Mouse (Mus musculus) C3H10T1/2 (cell line): Measurements from ENCODE around the gene Ttll4. TPM values are rescaled to one million over a fixed set of nuclear protein-coding genes. Genes with fewer than 3 reads are reported as not detected.

Source experiments
- polyA plus RNA-seq, 2 experiments: library from polyadenylated mRNA; unstranded; fragments of >200 nt; fragmentation: generic; extraction: Trizol; gene quantifications; one replicate each; pipeline ENCODE4 v1.2.1; 2012; ENCODE audit warnings: missing spikeins in 2 of 2

The Ttll4 gene
- polyA plus RNA-seq = 1 to 10 TPM; 2.2 to 4.2 TPM

DNA sequence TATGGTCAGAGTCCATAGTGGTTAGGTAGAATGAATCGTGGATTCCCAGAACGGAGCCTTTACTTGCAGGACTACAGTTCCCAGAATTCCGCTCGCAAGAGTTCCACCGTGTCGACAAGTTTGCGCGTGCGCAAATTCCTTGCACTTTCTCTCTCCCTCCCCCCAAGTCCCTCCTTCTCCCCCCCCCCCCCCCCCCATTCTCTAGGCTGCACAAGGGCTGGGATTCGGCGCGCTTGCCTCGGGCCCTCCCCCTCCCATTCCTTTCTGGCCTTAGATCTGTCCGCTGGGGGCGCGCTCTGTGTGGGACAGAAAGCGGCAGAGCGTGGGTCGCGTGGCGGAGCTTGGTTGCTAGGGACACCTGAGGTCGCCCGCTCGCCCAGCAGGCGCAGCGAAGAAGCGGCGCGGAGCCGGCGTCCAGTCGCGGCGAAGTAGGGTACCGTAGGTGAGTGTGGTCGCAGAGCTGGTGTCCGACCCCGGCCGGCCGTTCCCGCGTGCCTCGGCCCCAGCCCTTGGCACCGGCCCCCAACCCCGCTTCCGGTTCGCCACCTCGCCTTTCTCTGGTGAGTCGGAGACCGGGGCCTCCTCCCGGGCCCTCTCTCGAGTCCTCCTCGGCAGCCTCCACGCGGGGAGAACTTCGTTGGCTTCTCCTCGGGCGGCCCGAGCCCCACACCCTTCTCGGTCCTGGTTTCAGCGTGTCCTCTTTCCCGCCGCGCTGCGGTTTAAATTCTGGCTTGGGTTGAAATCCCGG lies at the start of gene Ttll4:
Gene Ttll4 (plus strand): TSS at position 298 of the 748 bp plus-strand sequence.

DNA sequence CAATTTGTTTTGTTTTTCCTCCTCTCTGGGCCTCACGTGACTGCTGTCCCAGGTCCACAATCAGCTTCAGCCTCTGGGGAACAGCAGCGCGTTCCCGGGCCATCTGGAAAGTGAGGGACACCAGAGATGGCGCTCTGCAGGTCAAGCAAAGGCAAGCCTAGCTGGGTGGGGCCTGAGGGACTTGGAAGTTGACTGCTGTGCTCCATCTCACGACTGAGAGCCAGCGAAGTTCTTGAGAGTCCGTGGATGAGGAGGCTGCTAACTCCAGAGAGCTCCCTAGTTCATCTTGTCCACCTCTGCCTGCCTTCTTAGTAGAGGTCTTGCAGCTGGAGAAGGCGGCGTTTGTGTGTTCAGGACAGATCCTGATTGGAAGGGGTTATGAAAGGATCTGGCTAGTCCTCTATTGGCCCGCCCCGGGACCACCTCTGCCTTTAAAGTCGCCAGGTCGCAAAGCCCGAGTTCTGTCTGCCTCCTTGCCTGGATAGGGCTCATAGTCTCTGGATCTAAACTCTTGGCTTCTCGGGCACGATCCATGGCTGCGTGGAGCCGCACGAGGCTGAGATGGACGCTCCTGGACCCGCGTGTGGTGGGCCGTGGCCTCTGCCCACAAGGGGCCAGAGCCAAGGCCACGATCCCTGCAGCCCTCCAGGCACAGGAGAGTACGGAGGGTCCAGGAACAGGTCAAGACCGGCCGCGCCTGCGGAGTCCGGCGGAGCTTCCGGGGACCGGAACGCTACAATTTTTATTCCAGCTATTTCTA lies 51.7 kb downstream of the Ttll4 start, which contains the start of gene Cyp27a1:
Gene Cyp27a1 (plus strand): TSS at position 476 of the 760 bp plus-strand sequence.

DNA sequence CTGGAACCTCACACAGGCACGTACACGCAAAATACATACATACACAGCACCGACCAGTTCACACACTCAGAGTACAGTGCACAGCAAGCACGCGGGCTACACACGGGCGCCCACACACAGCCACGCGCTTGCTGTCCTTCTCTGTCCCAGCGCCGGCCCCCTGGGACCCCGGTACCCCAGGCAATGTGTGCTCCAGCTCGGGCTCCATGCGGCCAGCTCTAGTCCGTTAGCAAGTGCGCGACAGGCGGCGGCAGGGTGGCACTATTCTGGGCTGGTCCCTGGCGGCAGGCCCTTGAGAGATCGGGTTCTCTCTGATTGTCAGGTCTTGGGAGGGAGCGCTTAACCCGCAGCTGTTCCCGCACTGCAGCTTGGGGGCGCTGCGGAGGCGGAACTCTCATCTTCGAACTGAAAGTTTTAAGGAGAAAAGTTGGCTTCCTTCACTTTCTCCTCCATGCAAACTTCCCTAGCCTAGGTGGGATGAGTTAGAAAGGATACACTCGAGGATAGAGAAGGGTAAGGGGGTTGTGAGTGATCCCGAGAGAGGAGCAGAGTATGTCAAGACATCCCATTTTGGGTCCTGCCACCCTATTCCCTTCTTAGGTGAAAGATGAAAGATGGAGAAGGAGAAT lies 87.2 kb downstream of the Ttll4 start, which contains the start of gene Prkag3:
Gene Prkag3 (minus strand): TSS at position 579 of the 629 bp plus-strand sequence.

Other genes starting within 250 kb of the Ttll4 start
- 10 to 100 TPM; 13.1 to 22.0 TPM for gene Cnot9, start 155.7 kb upstream of the Ttll4 start, polyA plus RNA-seq
- gene Plcd4, start 118.9 kb upstream of the Ttll4 start, polyA plus RNA-seq = under 1 TPM; 0.18 to 0.83 TPM
- gene Usp37, start 117.5 kb upstream of the Ttll4 start, polyA plus RNA-seq = 1 to 10 TPM in 1 of 2 experiments, under 1 TPM in 1; 0.22 to 1.4 TPM
- 1 to 10 TPM; 1.3 to 6.7 TPM for gene Zfp142, start 73.5 kb upstream of the Ttll4 start, polyA plus RNA-seq
- gene Bcs1l, start 73.5 kb upstream of the Ttll4 start, polyA plus RNA-seq = 10 to 100 TPM; 15.6 TPM
- 10 to 100 TPM; 18.7 to 39.7 TPM for gene Rnf25, start 60.3 kb upstream of the Ttll4 start, polyA plus RNA-seq
- gene Stk36, start 60.3 kb upstream of the Ttll4 start, polyA plus RNA-seq = 1 to 10 TPM; 1.5 to 5.7 TPM
- under 1 TPM in 1 of 2 experiments, not detected in 1; 0.02 TPM for gene Cyp27a1, start 51.8 kb downstream of the Ttll4 start, polyA plus RNA-seq
- under 1 TPM; 0.01 to 0.06 TPM for gene Prkag3, start 87.5 kb downstream of the Ttll4 start, polyA plus RNA-seq
- under 1 TPM in 1 of 2 experiments, not detected in 1; 0.33 TPM for gene Wnt6, start 110.1 kb downstream of the Ttll4 start, polyA plus RNA-seq
- gene Wnt10a, start 129.8 kb downstream of the Ttll4 start, polyA plus RNA-seq = under 1 TPM in 1 of 2 experiments, not detected in 1; 0.01 TPM
- not detected for gene Cdk5r2, start 193.2 kb downstream of the Ttll4 start, polyA plus RNA-seq
- not detected for gene Fev, start 223.7 kb downstream of the Ttll4 start, polyA plus RNA-seq
- gene Cryba2, start 231.4 kb downstream of the Ttll4 start, polyA plus RNA-seq = not detected